Mouse (Mus musculus) small intestine, adult 2 months (tissue): ENCODE data around the gene Sh3gl2. TPM values are rescaled to one million over a fixed set of nuclear protein-coding genes. Genes with fewer than 3 reads are reported as not detected.

Experiments used
- H3K27ac ChIP-seq: fragments of 200-500 bp; 2 replicates; pipeline ENCODE4 v1.5.1; 2012; ENCODE audit warnings: low read depth, low read length, control low read depth, inconsistent platforms; ENCODE audit not compliant: insufficient read depth
- H3K27me3 ChIP-seq: fragments of 200-500 bp; 2 replicates; pipeline ENCODE4 v1.6.1; 2012; ENCODE audit warnings: mild to moderate bottlenecking, moderate library complexity, low read length, inconsistent platforms; ENCODE audit not compliant: control insufficient read depth, insufficient read depth
- H3K36me3 ChIP-seq: fragments of 200-500 bp; 2 replicates; pipeline ENCODE4 v1.6.1; 2012; ENCODE audit warnings: mild to moderate bottlenecking, low read length, control low read depth, inconsistent platforms; ENCODE audit not compliant: control insufficient read depth, insufficient read depth
- H3K4me1 ChIP-seq: fragments of 200-500 bp; 2 replicates; pipeline ENCODE4 v1.6.1; 2012; ENCODE audit warnings: low read length, inconsistent platforms, mixed read lengths; ENCODE audit not compliant: control insufficient read depth, insufficient read depth, insufficient read length
- H3K4me3 ChIP-seq: fragments of 200-500 bp; 2 replicates; pipeline ENCODE4 v1.5.1; 2012; ENCODE audit warnings: low read depth, mild to moderate bottlenecking, control low read depth, inconsistent platforms, low read length, moderate library complexity
- CTCF ChIP-seq: fragments of 200-500 bp; IDR thresholded peaks from 2 replicates; pipeline ENCODE4 v1.5.1; 2012; ENCODE audit warnings: low read depth, mild to moderate bottlenecking, control low read depth, inconsistent platforms, low read length, moderate library complexity, mixed read lengths; ENCODE audit not compliant: insufficient replicate concordance, insufficient read length; ENCODE audit errors: extremely low read depth
- POLR2A ChIP-seq: fragments of 200-500 bp; IDR thresholded peaks from 2 replicates; pipeline ENCODE4 v1.6.1; 2012; ENCODE audit warnings: low read depth, mild to moderate bottlenecking, control low read depth, inconsistent platforms, low read length, moderate library complexity
- WGBS: fragments of 180-500 bp; shearing (Covaris S2); methylation state at CpG from one replicate; pipeline ENCODE4 v1.1.7; 2018; 5-methylcytosine and 5-hydroxymethylcytosine counted together
- polyA plus RNA-seq: library from polyadenylated mRNA; depleted of rRNA; stranded (reverse); fragments of >200 nt; gene quantifications from 2 replicates; pipeline ENCODE4 v1.2.3, GENCODE M21; 2012

Gene Sh3gl2
- polyA plus RNA-seq, 1 experiment = 16.7 TPM

DNA sequence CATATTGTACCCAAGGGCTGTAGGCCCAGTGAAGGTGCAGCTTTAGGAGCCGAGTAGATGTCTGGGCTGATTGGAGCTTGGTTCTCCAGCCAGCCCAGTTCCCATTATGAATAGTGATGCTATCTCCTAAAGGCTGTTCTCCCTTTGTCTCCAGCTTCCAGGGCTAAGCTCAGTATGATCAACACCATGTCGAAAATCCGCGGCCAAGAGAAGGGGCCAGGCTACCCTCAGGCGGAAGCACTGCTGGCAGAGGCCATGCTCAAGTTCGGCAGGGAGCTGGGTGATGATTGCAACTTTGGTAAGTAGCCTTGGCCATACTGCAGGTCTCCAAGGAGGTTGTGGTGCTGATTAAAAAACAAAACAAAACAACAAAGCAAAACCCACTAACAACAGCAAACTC, 171.3 kb downstream of the Sh3gl2 start:
- 89% methylated on average over 6 of the region's 6 CpGs for WGBS
- H3K27me3 ChIP-seq = no peaks in the 10 kb centered on the region
- no peak overlapping the region for H3K27ac ChIP-seq
- H3K4me3 ChIP-seq = no peak overlapping the region
- H3K36me3 ChIP-seq = peaks cover 14% of the 10 kb centered on the region
- H3K4me1 ChIP-seq = no peaks in the 10 kb centered on the region
- TF ChIP-seq POLR2A (no peak), CTCF (no peak)

DNA sequence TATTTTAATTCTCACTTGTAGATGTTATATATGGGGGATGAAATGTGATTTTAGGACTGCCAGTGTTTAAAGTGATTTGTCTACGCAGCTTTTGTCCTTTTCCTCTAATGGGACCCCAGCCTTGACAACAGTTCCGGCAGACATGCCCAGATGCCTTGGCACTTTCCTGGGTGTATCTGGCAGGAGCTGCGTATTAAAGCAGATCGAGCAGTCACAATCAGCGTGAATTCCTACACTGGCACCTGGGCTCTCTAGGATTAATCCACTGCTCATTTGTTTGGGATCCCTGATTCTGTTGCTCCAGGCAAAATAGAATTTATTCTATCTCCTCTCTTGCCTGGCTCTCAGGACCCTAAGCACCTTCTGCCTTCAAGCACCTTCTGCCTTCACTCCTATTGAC, 171.7 kb downstream of the Sh3gl2 start:
- Histone ChIP-seq H3K4me3 (no peak overlapping the region), H3K36me3 (peaks cover 16% of the 10 kb centered on the region), H3K4me1 (no peaks in the 10 kb centered on the region), H3K27ac (no peak overlapping the region), H3K27me3 (no peaks in the 10 kb centered on the region)
- WGBS = 96% methylated on average over 5 of the region's 5 CpGs
- TF ChIP-seq CTCF = no peak
- no peak for TF ChIP-seq POLR2A

DNA sequence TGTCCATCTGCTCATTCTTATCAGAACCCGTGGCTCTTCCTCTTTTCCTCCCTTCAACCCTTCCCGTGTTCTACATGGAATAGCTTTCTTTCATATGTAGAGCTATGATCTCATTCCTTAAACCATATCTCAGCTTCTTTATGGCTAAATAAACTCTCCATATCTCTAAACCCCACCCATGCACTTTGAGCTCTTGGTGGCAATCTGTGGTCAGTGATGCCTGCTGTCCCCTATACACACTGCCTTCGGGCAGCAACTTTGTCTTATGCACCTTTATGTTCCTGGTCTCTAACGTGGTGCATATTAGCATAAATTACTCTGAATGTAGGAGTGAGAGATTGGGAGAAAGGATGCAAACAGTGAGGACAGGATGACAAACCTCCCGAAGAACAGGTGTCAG, 180.3 kb downstream of the Sh3gl2 start:
- no peak overlapping the region for H3K4me3 ChIP-seq
- no peaks in the 10 kb centered on the region for H3K27me3 ChIP-seq
- WGBS = 32% methylated on average over 5 of the region's 5 CpGs
- TF ChIP-seq CTCF = no peak
- H3K36me3 ChIP-seq = peaks cover 3% of the 10 kb centered on the region; the same call in 1 of the 2 replicates
- no peaks in the 10 kb centered on the region for H3K4me1 ChIP-seq
- no peak overlapping the region for H3K27ac ChIP-seq

DNA sequence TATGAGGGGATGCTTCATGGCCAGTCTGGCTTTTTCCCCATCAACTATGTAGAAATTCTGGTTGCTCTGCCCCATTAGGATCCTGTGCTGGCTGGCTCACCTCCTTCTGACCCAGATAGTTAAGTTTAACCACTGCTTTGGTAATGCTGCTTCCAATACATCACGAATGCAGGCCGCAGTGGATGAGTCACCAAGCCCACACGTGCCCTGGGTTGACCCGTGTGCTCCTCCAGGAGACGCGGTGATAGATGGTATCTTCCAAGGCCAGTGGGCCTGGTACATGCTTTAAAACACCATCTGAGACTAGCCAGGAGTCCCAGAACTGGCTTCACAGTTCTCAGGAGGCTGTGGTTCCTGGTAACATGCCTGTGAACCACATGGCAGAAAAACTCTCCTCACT, 182.8 kb downstream of the Sh3gl2 start:
- Histone ChIP-seq H3K27me3 (no peaks in the 10 kb centered on the region), H3K4me3 (no peak overlapping the region), H3K27ac (no peak overlapping the region), H3K36me3 (no peaks in the 10 kb centered on the region; the same call in 1 of the 2 replicates), H3K4me1 (no peaks in the 10 kb centered on the region)
- 94% methylated on average over 6 of the region's 6 CpGs for WGBS
- TF ChIP-seq CTCF (no peak), POLR2A (no peak)

DNA sequence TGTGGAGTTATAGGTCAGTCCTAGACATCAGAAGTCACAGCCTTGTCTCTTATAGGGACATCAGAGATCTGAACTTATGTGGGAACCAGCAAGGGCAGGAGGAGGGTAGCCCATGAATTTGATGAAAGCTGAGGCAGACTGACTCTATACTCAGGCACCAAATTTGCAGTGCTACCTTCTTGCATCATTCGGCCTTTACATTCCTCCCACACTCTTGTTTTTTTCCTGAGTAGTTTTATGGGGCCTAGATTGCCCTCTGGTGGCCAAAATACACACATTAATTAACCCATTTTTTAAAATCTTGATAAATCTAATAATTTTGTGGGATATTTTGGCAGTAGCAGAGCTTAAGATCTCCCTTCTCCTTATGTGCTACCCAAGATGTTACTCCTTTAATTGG, 186.9 kb downstream of the Sh3gl2 start:
- Histone ChIP-seq H3K4me1 (no peaks in the 10 kb centered on the region), H3K36me3 (no peaks in the 10 kb centered on the region; the same call in 1 of the 2 replicates), H3K27me3 (no peaks in the 10 kb centered on the region), H3K27ac (no peak overlapping the region), H3K4me3 (no peak overlapping the region)
- WGBS = 40% methylated on average over 1 of the region's 1 CpGs
- no peak for TF ChIP-seq POLR2A
- TF ChIP-seq CTCF = no peak

DNA sequence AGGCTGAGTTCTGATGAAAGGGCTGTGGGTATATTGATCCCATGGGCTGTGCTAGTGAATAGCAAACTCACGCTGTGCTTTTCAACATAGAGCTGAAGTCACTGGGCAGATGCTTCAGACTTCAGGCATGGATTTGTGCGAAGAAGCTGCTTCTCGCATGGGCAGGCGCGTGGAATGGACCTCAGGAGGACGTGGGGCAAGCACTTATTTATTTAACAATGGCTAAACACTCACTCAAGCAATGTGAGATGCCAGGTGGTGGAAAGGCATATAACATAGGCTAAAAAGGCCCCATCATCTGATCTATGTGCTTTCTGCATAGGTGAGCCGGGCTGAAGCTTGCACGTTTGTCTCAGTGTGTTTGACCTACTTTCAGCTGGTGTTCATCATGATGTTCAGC, 193.8 kb downstream of the Sh3gl2 start:
- WGBS = 89% methylated on average over 8 of the region's 8 CpGs
- Histone ChIP-seq H3K27me3 (no peaks in the 10 kb centered on the region), H3K4me1 (peaks cover 14% of the 10 kb centered on the region; the same call in 1 of the 2 replicates), H3K36me3 (peaks cover 1% of the 10 kb centered on the region; the same call in 1 of the 2 replicates), H3K4me3 (no peak overlapping the region), H3K27ac (no peak overlapping the region)
- no peak for TF ChIP-seq POLR2A
- TF ChIP-seq CTCF = no peak

DNA sequence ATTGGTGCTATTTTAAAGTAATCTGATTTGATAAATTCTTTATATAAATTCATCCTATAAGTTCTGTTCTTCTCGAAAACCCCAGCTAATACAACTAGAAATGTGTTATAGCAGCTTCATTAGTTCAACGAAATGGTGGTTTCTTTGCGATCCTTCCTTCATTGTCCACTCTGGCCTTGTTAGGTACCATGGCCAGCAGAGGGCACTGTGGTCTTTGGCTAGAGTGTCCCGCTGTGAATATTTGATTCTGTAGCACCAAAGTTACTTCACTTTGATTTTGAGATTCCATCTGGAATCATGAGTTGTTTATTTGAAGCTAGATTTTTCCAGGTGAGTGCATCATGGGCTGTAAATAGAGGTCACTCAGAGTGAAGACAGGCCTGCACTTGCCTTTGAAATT, 197.9 kb downstream of the Sh3gl2 start:
- Histone ChIP-seq H3K4me3 (no peak overlapping the region), H3K27me3 (no peaks in the 10 kb centered on the region), H3K36me3 (peaks cover 1% of the 10 kb centered on the region; the same call in 1 of the 2 replicates), H3K27ac (no peak overlapping the region), H3K4me1 (peaks cover 14% of the 10 kb centered on the region; the same call in 1 of the 2 replicates)
- 36% methylated on average over 4 of the region's 4 CpGs for WGBS
- TF ChIP-seq CTCF = peak; percentile 64; the same call in 1 of the 2 replicates
- no peak for TF ChIP-seq POLR2A
